Mouse (Mus musculus): Measurements from ENCODE around the gene Slc11a2.
A peak's percentile ranks its signal among the peaks of the same experiment; 100 is the strongest.

The Slc11a2 gene

DNA sequence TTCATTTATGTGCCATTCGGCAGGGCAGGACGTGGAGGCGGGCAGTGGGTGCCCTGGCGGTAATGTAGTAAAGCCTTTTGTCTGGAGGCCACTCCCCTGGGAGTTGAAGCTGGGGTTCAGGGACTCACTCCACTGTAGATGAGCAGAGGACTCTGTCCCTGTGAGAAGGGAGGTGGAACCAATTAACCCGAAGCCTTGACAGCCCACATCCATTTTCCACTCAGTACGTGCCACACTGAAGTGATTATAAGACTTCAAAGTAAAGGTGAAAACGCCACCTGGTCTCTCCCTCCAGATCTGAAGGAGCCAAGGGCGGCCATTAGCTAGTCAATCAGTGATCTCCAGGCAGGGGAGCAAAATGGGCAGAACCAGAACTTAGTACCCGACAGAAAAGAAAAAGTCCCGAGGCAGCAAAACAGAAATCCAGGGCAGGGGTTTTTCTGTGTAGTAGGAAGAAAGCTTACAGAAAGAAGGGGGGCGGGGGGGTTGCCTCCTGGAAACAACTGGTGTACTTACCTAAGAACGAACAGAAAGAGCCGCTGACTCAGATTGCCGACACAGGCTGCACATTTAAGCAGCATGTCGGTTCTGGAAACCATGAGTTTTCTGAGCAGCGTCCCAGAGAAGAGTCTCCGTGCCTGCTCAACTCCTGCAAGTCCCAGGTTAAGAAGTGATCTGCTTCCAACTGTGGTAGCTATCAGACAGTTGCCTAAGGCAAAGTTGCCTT lies at the start of gene Slc11a2:
TSS of gene Slc11a2 (minus strand) at position 677 of the 727 bp plus-strand sequence.
- no peak for DNase-seq (ENCODE audit: low spot score)

DNA sequence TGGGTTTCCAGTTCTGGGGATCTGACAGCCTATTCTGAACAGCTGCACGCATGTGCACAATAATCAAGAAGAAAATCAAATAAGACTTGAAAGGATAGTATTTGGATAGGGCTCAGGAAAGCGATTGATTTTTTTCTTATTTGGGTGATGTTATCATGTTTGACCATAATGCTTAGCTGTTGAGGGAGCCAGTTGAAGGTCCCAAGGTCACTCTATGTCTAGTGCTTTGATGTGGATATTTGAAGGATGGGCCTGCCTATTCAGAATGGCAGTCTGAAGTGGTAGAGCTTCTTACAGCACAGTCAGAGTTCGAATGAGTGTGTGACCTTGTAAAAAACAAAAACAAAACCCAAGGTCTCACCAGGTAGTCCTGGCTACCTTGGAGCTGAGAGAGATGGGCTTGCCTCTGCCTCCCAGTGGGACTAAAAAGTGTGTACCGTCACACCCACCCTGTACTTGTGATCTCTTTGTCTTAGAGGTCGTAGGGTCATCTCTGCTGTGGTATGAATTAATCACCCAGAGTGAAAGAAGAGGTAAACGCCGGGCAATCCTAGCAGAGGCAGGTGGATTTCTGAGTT lies 49.1 kb upstream of the Slc11a2 start:
- no peak for DNase-seq (ENCODE audit: low spot score)

DNA sequence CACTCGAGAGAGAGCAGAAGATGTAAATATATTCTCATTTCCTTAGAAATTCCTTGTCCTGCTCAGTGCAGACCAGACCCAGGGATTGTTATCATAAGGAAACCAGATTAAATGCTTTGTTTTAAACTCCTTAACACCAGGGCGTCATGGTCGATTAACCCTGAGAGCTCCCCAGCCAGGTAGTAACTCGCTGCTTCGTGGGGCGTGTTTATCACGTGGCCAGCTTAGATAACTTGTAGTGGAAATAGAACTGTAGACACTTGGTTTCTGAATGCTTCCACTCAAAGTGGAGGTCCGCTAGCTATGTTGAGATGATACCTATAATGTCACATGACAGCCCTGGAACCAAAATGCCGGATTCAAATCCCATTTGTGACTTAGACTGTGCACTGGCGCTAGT lies 45.2 kb upstream of the Slc11a2 start:
- DNase-seq (ENCODE audit: low spot score) = no peak

- DNase-seq (ENCODE audit: low spot score) = no peak
These were observed 44.3 kb upstream of the Slc11a2 start for GRCm38 (mm10) chr15:100469189-100469545.

DNA sequence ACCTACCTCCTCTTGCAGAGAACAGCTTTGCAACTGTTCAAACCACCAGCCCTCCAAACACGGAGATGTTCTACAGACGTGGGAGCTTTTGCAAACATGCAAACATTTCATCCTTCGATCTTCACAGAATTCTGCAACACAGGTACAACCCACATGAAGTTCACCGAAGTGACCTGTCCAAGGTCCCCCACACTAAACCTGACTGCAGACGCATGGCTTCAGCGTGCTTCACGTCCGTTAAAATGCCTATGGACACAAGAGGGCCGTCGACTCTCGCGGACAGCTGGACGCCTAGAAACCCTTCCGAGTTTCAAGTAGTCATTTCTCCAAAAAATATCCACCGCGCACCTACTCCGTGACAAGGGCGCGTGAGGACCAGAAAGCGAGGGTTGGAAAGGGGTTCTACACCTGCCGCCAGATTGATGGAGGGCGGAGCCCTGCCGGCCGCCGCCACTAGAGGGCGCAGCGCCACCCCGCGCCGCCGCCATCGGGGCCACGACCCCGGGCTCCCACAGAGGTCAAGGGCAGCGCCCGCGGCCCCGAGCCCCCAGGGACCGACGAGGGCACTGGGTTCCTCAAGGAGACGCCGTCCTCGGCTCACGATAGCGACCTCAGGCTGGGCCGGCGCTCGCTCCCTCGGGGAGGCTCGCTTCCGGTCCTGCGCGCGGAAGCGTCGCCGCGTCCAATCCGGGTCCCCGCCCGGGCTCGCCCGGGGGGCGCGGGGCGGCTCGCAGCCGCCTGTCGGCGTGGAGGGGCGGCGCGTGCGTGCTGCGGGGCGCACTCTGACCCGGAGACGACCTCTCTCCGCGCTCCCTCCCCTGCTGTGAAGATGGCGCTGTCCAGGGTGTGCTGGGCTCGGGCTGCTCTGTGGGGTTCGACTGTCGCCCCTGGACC lies 43.7 kb upstream of the Slc11a2 start, which contains the start of gene Letmd1:
TSS of gene Letmd1 (plus strand) at position 729 of the 894 bp plus-strand sequence.
- DNase-seq (ENCODE audit: low spot score) = peak; percentile 86

DNA sequence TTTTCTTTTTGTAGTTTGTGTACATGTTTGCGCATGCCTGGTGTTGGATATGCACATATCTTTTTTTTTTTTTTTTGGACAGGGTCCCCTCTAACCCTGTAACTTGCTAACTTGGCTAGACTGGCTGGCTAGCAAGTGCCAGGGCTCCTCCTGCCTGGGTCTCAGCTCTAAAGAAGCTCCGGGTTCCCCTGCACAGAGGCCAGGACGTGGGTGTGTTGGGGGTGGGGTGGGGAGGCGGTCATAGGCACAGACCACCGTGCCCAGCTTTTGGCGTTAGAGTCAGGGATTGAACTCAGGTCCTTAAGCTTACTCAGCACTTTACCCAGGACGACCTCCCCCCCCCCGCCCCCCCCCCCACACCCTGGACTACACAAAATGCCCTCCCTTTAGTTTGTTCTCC lies 42.9 kb upstream of the Slc11a2 start:
- DNase-seq (ENCODE audit: low spot score) = no peak

DNA sequence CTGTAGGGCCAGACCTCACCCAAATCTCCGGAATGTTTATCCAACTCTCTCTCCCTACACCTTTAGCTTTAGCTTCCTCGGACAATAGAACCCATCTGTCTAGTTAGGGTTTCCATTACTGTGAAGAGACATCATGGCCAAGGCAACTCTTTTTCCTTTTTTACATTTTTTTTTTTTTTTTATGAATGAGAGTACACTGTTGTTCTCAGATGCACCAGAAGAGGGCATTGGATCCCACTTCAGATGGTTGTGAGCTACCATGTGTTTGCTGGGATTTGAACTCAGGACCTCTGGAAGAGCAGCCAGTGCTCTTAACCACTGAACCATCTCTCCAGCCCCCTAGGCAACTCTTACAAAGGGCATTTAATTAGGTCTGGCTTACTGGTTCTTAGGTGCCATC lies 40.6 kb upstream of the Slc11a2 start:
- no peak for DNase-seq (ENCODE audit: low spot score)

GRCm38 (mm10) chr15:100463712-100464111 lies 38.8 kb upstream of the Slc11a2 start:
- peak; percentile 35 for DNase-seq (ENCODE audit: low spot score)

GRCm38 (mm10) chr15:100462086-100462485 lies 37.2 kb upstream of the Slc11a2 start:
- no peak for DNase-seq (ENCODE audit: low spot score)

GRCm38 (mm10) chr15:100461646-100462045 lies 36.8 kb upstream of the Slc11a2 start:
- no peak for DNase-seq (ENCODE audit: low spot score)

DNA sequence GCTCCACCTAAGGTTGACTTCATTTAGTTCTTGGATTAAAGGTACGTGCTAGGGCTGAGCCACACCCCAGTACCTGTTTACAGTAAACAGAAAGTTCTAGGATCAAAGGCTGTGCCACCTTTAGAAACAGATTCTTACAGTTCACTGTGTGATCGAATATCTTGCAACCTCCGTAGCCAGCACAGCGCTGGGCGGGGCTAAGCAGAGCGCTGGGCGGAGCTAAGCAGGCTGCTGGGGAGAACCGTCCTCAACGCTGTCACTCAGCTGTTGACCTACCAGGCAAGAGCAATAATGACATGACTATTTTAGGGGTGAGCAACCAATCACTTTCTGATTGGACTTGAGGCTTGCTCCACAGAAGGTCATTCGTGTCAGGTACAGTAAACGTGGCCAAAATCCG lies 36.1 kb upstream of the Slc11a2 start:
- peak; percentile 53 for DNase-seq (ENCODE audit: low spot score)

DNA sequence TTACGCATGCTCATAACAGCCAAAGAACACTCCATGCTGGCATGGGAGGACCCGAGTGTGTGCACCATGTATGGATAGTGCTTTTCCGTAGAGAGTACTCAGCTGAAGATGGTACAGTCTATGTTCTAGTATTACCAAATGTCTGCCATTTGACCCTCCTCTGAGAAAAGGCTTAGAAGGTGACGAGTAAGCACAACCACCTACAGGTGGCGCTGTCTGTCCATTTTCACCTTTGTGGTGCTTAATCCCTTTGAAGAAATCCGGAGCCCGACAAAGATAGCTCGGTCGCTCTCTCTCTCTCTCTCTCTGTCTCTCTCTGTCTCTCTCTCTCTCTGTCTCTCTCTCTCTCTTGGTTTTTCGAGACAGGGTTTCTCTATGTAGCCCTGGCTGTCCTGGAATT lies 33.2 kb upstream of the Slc11a2 start:
- DNase-seq (ENCODE audit: low spot score) = no peak

GRCm38 (mm10) chr15:100457340-100457739 lies 32.5 kb upstream of the Slc11a2 start:
- DNase-seq (ENCODE audit: low spot score) = peak; percentile 53

DNA sequence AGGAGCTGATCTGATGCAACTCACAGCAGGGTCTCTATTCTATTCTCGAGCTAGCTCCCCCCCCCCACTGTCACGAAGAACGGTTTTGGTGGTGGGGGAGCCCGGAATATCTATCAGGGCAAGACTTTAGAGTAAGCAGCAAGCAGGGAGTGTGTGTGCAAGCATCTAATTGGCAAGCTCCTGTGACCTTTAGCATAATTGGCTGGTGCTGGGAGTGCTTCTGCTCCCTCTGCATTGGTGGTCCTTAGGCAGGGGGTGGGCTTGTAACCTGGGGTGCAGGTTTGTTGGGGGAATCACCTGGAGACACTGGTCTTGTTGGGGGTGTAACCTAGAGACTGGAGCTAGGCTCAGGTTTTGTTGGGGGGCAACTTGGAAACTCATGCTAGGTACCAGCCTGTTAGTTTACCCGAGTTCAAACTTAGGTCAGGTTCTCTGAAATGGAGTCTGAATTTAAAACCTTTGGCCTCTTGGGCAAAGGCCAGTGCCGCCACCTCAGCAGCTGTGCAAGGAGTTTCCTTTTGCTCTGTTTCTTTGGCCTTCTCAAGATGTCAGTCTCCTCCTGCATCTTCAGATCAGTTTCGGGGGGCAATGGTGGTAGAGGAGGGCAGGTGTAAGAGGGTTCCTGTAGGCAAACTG lies 31.6 kb upstream of the Slc11a2 start:
- DNase-seq (ENCODE audit: low spot score) = peak; percentile 33

- no peak for DNase-seq (ENCODE audit: low spot score)
These were observed 27.6 kb upstream of the Slc11a2 start for GRCm38 (mm10) chr15:100452486-100452885.

- no peak for DNase-seq (ENCODE audit: low spot score)
These were observed 26.4 kb upstream of the Slc11a2 start for GRCm38 (mm10) chr15:100451245-100451644.

DNA sequence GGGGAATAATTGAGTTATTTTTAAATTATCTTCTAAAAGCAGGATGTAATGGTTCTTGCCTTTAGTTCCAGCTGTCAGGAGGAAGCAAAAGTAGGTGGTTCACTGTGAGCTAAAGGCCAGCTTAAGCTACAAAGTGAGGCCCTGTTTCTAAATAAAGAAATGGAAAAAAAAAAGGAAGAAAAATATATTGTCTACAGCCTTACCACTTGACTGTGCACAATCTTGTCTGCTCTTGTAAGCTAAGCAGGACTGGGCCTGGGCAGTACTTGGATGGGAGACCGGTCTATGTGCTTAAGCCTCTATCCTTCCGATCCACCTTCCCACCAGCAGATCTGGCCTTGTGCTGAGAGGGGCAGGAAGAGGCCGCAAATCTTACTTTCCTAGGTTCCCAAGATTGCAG lies 24.6 kb upstream of the Slc11a2 start:
- no peak for DNase-seq (ENCODE audit: low spot score)

DNA sequence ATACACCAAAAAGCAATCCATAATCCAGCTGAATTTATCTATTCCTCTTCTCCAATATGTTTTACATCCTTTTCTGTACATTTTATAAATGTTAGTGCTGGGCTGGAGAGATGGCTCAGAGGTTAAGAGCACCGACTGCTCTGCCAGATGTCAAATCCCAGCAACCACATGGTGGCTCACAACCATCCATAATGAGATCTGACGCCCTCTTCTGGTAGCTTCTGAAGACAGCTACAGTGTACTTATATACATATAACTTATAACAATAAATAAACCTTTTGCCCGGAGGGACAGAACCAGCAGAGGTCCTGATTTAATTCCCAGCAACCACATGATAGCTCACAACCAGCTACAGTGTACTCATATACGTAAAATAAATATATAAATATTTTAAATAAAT lies 23.7 kb upstream of the Slc11a2 start:
- DNase-seq (ENCODE audit: low spot score) = no peak

- no peak for DNase-seq (ENCODE audit: low spot score)
These were observed 22.0 kb upstream of the Slc11a2 start for GRCm38 (mm10) chr15:100446887-100447286.

- peak; percentile 91 for DNase-seq (ENCODE audit: low spot score)
These were observed 18.5 kb upstream of the Slc11a2 start for GRCm38 (mm10) chr15:100443126-100443922.

DNA sequence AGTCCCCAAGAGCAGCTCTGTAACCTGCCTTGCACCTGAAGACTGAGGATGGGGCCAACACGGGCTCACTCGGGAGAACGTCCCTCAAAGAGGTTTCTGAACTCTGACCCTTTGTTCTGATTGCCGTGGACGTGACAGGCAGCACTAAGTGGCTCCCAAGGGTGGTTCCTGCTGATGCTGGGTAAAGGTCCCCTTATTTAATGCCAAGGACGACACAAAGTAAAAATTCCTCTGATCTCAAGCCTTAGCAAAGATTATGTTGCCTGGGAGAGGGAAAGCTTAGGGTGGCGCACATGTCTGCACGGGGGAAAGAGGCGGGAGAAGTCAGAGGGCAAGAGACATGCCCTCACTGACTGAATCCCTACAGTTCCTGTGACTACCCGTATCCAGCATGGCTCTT lies 11.6 kb upstream of the Slc11a2 start:
- DNase-seq (ENCODE audit: low spot score) = no peak

DNA sequence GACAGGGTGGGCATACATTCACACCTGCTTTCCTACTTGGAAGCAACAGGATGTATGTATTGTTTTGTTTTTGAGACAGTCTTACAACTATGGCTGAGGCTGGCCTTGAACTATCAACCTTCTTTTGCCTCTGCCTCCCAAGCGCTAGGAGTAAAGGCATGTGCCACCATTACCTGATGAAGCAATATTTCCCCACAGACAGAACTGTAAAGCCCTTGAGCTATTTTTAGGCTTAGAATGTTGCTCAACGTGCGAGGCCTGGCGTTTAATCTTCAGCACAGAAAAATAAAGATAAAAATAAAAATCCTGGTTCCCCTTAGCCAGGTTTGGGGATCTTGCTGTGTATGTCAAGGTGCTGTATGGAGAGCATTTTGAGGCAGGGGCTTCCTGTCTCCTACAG lies 11.2 kb upstream of the Slc11a2 start:
- no peak for DNase-seq (ENCODE audit: low spot score)

Data from yolk sac, embryonic 10.5 days (tissue).